Mouse (Mus musculus): ENCODE measurements at regions not wholly inside any gene's neighbourhood (a gene's known extent, or its start where the extent isn't known, plus 50 kb on each side); places are given as distances from the start of the nearest gene placed in this dataset.
"Not testable (repeated sequence)": the region's sequence is repeated elsewhere in the genome, so short reads cannot be mapped to it uniquely, and the experiment has no call there.

DNA sequence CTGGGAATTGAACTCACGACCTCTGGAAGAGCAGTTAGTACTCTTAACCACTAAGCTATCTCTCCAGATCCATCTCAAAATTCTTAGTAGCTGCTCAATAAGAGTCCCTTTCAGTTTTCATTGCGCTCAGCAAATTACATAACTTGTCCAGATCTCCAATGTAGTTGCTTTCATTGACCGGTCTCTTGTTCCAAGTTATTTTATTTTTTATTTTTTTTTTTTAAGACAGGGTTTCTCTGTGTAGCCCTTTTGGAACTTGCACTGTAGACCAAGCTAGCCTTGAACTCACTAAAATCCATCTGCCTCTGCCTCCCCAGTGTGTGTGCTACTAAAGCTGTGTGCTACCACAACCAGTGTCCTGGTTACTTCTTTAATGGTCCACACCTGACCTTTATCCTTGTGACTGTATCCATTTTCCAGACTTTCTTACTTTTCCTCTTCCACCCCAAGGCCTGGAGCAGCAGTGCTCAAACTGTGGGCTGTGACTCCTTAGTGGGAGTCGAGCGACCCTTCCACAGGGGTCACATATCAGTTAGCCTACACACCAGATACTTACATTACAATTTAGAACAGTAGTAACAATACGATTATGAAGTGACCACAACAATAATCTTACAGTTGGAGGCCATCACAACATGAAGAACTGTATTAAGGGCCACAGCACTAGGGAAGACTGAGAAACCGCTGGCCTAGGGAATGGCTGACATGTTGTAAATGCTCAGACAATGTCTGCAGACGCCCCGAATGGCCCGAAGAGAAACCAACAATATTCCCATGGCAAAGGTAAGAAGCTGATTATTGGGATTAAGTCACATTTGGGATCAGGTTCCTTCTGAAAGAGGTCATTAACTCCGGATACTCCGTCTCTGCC lies 97.8 kb upstream of the Cpsf6 start:
- no peak for DNase-seq (ENCODE audit: low spot score in 2 of 2)

- DNase-seq (ENCODE audit: low spot score in 2 of 2), result no peak
Observed at GRCm38 (mm10) chr10:117475086-117475945, 95.5 kb upstream of the Cpsf6 start.

GRCm38 (mm10) chr10:117474351-117475085 lies 94.7 kb upstream of the Cpsf6 start:
- no peak for DNase-seq (ENCODE audit: low spot score in 2 of 2)

- DNase-seq (ENCODE audit: low spot score in 2 of 2), result no peak
Observed at GRCm38 (mm10) chr10:117473471-117473870, 93.7 kb upstream of the Cpsf6 start.

GRCm38 (mm10) chr10:117472568-117472930 lies 92.7 kb upstream of the Cpsf6 start:
- no peak for DNase-seq (ENCODE audit: low spot score in 2 of 2)

GRCm38 (mm10) chr10:117471818-117472567 lies 92.2 kb upstream of the Cpsf6 start:
- DNase-seq (ENCODE audit: low spot score in 2 of 2), result no peak

DNA sequence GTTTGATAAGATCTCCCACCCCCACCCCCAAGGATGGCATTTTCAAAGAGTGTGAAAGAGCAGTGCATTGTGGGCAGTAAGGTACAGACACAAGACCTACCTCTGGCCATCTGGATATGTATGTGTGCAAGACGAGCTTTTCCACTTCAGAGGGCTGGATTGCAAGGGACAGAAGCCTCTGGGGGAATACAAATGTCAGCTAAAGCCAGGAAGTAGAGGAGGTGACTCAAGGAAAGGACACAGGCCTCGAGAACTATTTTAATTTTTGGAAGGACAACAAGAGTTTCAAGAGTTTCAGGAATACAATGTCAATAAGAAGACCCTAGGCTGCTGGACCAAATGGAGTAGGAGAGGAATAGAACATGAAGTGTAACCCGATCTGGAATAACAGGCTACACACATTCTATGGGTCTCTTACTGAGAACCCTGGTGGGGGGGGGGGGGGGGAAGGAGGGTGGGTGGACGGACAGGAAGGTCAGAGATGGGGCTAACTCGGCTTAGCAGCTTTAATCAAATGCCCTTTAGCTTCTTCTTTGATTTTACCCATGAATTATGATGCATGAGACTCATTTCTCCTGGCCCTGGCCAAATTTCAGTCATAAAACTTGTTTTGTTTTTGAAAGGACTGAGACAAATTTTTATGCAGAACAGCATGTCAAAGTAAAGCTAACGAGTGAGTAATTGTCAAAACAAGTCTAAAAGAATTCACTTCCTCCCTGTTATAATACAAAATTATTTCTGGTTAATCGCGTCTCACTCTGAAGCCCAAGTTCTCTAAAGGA lies 91.4 kb upstream of the Cpsf6 start:
- no peak for DNase-seq (ENCODE audit: low spot score in 2 of 2)

- no peak for DNase-seq (ENCODE audit: low spot score in 2 of 2)
Observed at GRCm38 (mm10) chr10:117470481-117470880, 90.7 kb upstream of the Cpsf6 start.

- no peak for DNase-seq (ENCODE audit: low spot score in 2 of 2)
Observed at GRCm38 (mm10) chr10:117469573-117470090, 89.8 kb upstream of the Cpsf6 start.

GRCm38 (mm10) chr10:117468931-117469572 lies 89.2 kb upstream of the Cpsf6 start:
- DNase-seq (ENCODE audit: low spot score in 2 of 2), result no peak

GRCm38 (mm10) chr10:117468381-117468780 lies 88.6 kb upstream of the Cpsf6 start:
- no peak for DNase-seq (ENCODE audit: low spot score in 2 of 2)

GRCm38 (mm10) chr10:117467161-117467560 lies 87.3 kb upstream of the Cpsf6 start:
- no peak for DNase-seq (ENCODE audit: low spot score in 2 of 2)

DNA sequence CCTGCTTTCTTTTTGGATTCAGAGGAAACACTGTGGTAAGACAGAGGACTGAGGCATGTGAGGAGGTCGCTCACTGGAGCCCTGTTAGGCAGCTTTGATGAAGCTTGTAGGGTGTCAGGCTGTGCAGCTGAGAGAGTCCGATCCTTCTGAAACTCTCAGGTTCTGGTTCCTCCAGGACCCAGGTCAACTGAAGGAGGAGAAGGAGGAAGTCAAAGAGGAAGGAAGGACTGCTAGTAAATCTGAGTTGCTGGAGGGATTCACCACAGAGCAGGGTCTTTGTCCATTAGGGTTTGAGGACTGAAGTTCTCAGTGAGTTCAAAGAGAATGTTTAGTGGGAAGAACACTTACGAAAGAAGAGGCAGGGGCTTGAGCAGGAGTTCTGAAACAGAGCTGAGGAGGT lies 86.6 kb upstream of the Cpsf6 start:
- no peak for DNase-seq (ENCODE audit: low spot score in 2 of 2)

DNA sequence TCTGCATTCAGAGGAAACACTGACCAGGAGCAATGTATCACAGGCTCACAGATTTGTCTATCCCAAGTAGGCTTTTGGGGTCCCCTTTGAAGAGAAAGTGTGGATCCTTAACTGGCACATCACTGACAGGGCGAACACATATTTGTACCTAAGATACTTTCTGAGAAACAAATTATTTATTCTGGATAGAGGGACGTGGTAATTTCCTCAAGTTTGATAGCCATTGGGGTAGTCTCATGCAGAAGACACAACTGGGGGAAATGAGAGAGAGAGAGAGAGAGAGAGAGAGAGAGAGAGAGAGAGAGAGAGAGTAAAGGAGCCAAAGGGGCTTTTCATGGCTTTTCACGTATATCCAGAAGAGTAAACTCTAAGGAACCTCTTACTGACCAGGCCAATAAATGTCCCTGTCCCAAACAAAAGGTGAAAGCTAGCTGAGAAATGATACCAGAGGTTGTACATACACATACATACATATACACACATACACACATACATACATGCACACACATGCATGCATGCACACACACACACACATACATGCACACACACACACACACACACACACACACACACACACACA lies 85.9 kb upstream of the Cpsf6 start:
- DNase-seq (ENCODE audit: low spot score in 2 of 2), result no peak

- DNase-seq (ENCODE audit: low spot score in 2 of 2), result no peak
Observed at GRCm38 (mm10) chr10:117465058-117465660, 85.3 kb upstream of the Cpsf6 start.

DNA sequence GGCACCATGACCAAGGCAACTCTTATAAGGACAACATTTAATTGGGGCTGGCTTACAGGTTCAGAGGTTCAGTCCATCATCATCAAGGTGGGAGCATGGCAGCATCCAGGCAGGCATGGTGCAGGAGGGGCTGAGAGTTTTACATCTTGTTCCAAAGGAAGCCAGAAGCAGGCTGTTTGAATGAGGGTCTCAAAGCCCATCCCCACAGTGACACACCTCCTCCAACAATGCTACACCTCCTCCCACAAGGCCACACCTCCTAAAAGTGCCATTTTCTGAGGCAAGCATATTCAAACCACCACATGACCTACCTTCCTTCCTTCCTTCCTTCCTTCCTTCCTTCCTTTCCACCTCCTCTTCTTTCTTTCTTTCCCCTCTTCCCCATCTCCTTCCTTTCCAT lies 84.5 kb upstream of the Cpsf6 start:
- DNase-seq (ENCODE audit: low spot score in 2 of 2), result not testable (repeated sequence)

- DNase-seq (ENCODE audit: low spot score in 2 of 2), result no peak
Observed at GRCm38 (mm10) chr10:117463636-117464035, 83.8 kb upstream of the Cpsf6 start.

- DNase-seq (ENCODE audit: low spot score in 2 of 2), result no peak
Observed at GRCm38 (mm10) chr10:117462921-117463320, 83.1 kb upstream of the Cpsf6 start.
